Mouse (Mus musculus): Measurements from ENCODE around the gene Rad9b. TPM values are rescaled to one million over a fixed set of nuclear protein-coding genes. Genes with fewer than 3 reads are reported as not detected.

Rad9b gene
- 1.8 and 2.3 TPM in 2 replicates for polyA plus RNA-seq (2012; rRNA removed)
- polyA plus RNA-seq (2014; fragmentation: Nextera tagmentation; extraction: Ambion mirVana): 2.5 and 2.7 TPM in 2 replicates

- TF ChIP-seq CTCF (IDR thresholded peaks at IDR 0.05; ENCODE audit: low read depth) (no peak; the same call in 1 of the 2 replicates), EP300 (IDR thresholded peaks at IDR 0.05; ENCODE audit: low read depth) (peak; percentile 64; the same call in 1 of the 2 replicates)
- H3K27ac ChIP-seq: peak within 1 kb of the TSS; percentile 66
- no peaks in the 10 kb centered on the region for H3K36me3 ChIP-seq (replicated peaks; ENCODE audit: control insufficient read depth, insufficient read depth, low read depth)
- peak within 1 kb of the TSS; percentile 92 for H3K9ac ChIP-seq (replicated peaks)
- ATAC-seq (ENCODE audit: insufficient read depth) (peak; percentile 95), DNase-seq (ENCODE audit: low read depth in 3 of 3, low spot score in 3 of 3) (peak; percentile 99 to 100 (median 100))
- no peaks in the 10 kb centered on the region for H3K27me3 ChIP-seq (ENCODE audit: control insufficient read depth, insufficient read depth, low read length)
- H3K4me2 ChIP-seq (ENCODE audit: low read depth): peak within 1 kb of the TSS; percentile 71
- no peaks in the 10 kb centered on the region for H3K9me3 ChIP-seq (ENCODE audit: control insufficient read depth, low read length)
- peak within 1 kb of the TSS; percentile 92 to 97 for H3K4me3 ChIP-seq (ENCODE audit: insufficient read depth in 1 of 2, low read depth in 2 of 2, low read length in 2 of 2)
- WGBS (ENCODE audit: insufficient replicate concordance): 1% methylated on average over 51 of the region's 51 CpGs
- peaks cover 6 to 7% of the 10 kb centered on the region in 2 experiments for H3K4me1 ChIP-seq (replicated peaks; ENCODE audit: control insufficient read depth in 2 of 2, insufficient read depth in 2 of 2, low read length in 1 of 2)
These were observed at the start of gene Rad9b, which contains the start of gene Vps29 for GRCm38 (mm10) chr5:122353807-122354491. Gene Rad9b (minus strand): TSS chr5:122354233. Gene Vps29 (plus strand): TSS chr5:122354369.

GRCm38 (mm10) chr5:122403362-122403761, 49.3 kb upstream of the Rad9b start:
- TF ChIP-seq EP300 (IDR thresholded peaks at IDR 0.05; ENCODE audit: low read depth) (no peak), CTCF (IDR thresholded peaks at IDR 0.05; ENCODE audit: low read depth) (no peak)
- Histone ChIP-seq H3K27me3 (ENCODE audit: control insufficient read depth, insufficient read depth, low read length) (no peaks in the 10 kb centered on the region), H3K36me3 (replicated peaks; ENCODE audit: control insufficient read depth, insufficient read depth, low read depth) (peaks cover 57% of the 10 kb centered on the region), H3K4me3 (ENCODE audit: insufficient read depth in 1 of 2, low read depth in 2 of 2, low read length in 2 of 2) (no peak overlapping the region), H3K4me1 (replicated peaks; ENCODE audit: control insufficient read depth in 2 of 2, insufficient read depth in 2 of 2, low read length in 1 of 2) (no peaks in the 10 kb centered on the region), H3K9ac (replicated peaks) (no peak overlapping the region), H3K27ac (no peak overlapping the region), H3K4me2 (ENCODE audit: low read depth) (no peak overlapping the region), H3K9me3 (ENCODE audit: control insufficient read depth, low read length) (no peaks in the 10 kb centered on the region)
- ATAC-seq (ENCODE audit: insufficient read depth) (no peak), DNase-seq (ENCODE audit: low read depth in 3 of 3, low spot score in 3 of 3) (no peak)
- WGBS (ENCODE audit: insufficient replicate concordance): 86% methylated on average over 12 of the region's 12 CpGs

GRCm38 (mm10) chr5:122402772-122403171, 48.7 kb upstream of the Rad9b start:
- H3K27ac ChIP-seq: no peak overlapping the region
- no peak overlapping the region for H3K9ac ChIP-seq (replicated peaks)
- H3K4me3 ChIP-seq (ENCODE audit: insufficient read depth in 1 of 2, low read depth in 2 of 2, low read length in 2 of 2): no peak overlapping the region
- ATAC-seq (ENCODE audit: insufficient read depth) (no peak), DNase-seq (ENCODE audit: low read depth in 3 of 3, low spot score in 3 of 3) (no peak)
- H3K4me2 ChIP-seq (ENCODE audit: low read depth): no peak overlapping the region
- no peaks in the 10 kb centered on the region for H3K9me3 ChIP-seq (ENCODE audit: control insufficient read depth, low read length)
- no peaks in the 10 kb centered on the region for H3K27me3 ChIP-seq (ENCODE audit: control insufficient read depth, insufficient read depth, low read length)
- WGBS (ENCODE audit: insufficient replicate concordance): 74% methylated on average over 5 of the region's 5 CpGs
- H3K4me1 ChIP-seq (replicated peaks; ENCODE audit: control insufficient read depth in 2 of 2, insufficient read depth in 2 of 2, low read length in 1 of 2): no peaks in the 10 kb centered on the region
- TF ChIP-seq EP300 (IDR thresholded peaks at IDR 0.05; ENCODE audit: low read depth): no peak
- H3K36me3 ChIP-seq (replicated peaks; ENCODE audit: control insufficient read depth, insufficient read depth, low read depth): peaks cover 60% of the 10 kb centered on the region

GRCm38 (mm10) chr5:122402160-122402559, 48.1 kb upstream of the Rad9b start:
- Histone ChIP-seq H3K4me3 (ENCODE audit: insufficient read depth in 1 of 2, low read depth in 2 of 2, low read length in 2 of 2) (no peak overlapping the region), H3K4me1 (replicated peaks; ENCODE audit: control insufficient read depth in 2 of 2, insufficient read depth in 2 of 2, low read length in 1 of 2) (no peaks in the 10 kb centered on the region), H3K9me3 (ENCODE audit: control insufficient read depth, low read length) (no peaks in the 10 kb centered on the region), H3K27me3 (ENCODE audit: control insufficient read depth, insufficient read depth, low read length) (no peaks in the 10 kb centered on the region), H3K4me2 (ENCODE audit: low read depth) (no peak overlapping the region), H3K27ac (no peak overlapping the region), H3K9ac (replicated peaks) (no peak overlapping the region), H3K36me3 (replicated peaks; ENCODE audit: control insufficient read depth, insufficient read depth, low read depth) (peaks cover 63% of the 10 kb centered on the region)
- TF ChIP-seq CTCF (IDR thresholded peaks at IDR 0.05; ENCODE audit: low read depth) (no peak), EP300 (IDR thresholded peaks at IDR 0.05; ENCODE audit: low read depth) (no peak)
- DNase-seq (ENCODE audit: low read depth in 3 of 3, low spot score in 3 of 3) (no peak), ATAC-seq (ENCODE audit: insufficient read depth) (no peak)
- WGBS (ENCODE audit: insufficient replicate concordance): 84% methylated on average over 13 of the region's 13 CpGs

DNA sequence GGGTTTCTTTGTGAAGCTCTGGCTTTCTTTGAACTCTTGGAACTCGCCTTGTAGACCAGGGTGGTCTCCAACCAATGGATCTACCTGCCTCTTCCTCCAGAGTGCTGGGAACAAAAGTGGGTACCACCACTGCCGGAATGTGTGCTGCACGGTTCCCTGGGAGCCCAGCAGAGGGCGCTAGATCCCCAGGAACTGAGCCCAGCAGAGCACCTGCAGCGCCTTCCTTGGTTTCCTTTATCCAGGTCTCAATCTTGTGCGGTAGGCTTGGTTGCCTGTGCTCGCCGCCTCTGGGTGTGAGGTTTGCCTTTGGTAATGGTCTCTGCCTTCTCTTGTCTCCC, 47.2 kb upstream of the Rad9b start:
- ATAC-seq (ENCODE audit: insufficient read depth) (no peak), DNase-seq (ENCODE audit: low read depth in 3 of 3, low spot score in 3 of 3) (no peak)
- Histone ChIP-seq H3K27me3 (ENCODE audit: control insufficient read depth, insufficient read depth, low read length) (no peaks in the 10 kb centered on the region), H3K36me3 (replicated peaks; ENCODE audit: control insufficient read depth, insufficient read depth, low read depth) (peaks cover 62% of the 10 kb centered on the region), H3K4me2 (ENCODE audit: low read depth) (no peak overlapping the region), H3K9me3 (ENCODE audit: control insufficient read depth, low read length) (no peaks in the 10 kb centered on the region), H3K27ac (no peak overlapping the region), H3K4me1 (replicated peaks; ENCODE audit: control insufficient read depth in 2 of 2, insufficient read depth in 2 of 2, low read length in 1 of 2) (no peaks in the 10 kb centered on the region), H3K4me3 (ENCODE audit: insufficient read depth in 1 of 2, low read depth in 2 of 2, low read length in 2 of 2) (no peak overlapping the region), H3K9ac (replicated peaks) (no peak overlapping the region)
- 32% methylated on average over 8 of the region's 8 CpGs for WGBS (ENCODE audit: insufficient replicate concordance)
- TF ChIP-seq EP300 (IDR thresholded peaks at IDR 0.05; ENCODE audit: low read depth) (no peak), CTCF (IDR thresholded peaks at IDR 0.05; ENCODE audit: low read depth) (peak; percentile 98)
